Mouse (Mus musculus): Measurements from ENCODE around the gene Bmpr1a. TPM values are rescaled to one million over a fixed set of nuclear protein-coding genes. Genes with fewer than 3 reads are reported as not detected.

The Bmpr1a gene
- polyA plus RNA-seq, 1 experiment from 2014 or later = 25.5 TPM

DNA sequence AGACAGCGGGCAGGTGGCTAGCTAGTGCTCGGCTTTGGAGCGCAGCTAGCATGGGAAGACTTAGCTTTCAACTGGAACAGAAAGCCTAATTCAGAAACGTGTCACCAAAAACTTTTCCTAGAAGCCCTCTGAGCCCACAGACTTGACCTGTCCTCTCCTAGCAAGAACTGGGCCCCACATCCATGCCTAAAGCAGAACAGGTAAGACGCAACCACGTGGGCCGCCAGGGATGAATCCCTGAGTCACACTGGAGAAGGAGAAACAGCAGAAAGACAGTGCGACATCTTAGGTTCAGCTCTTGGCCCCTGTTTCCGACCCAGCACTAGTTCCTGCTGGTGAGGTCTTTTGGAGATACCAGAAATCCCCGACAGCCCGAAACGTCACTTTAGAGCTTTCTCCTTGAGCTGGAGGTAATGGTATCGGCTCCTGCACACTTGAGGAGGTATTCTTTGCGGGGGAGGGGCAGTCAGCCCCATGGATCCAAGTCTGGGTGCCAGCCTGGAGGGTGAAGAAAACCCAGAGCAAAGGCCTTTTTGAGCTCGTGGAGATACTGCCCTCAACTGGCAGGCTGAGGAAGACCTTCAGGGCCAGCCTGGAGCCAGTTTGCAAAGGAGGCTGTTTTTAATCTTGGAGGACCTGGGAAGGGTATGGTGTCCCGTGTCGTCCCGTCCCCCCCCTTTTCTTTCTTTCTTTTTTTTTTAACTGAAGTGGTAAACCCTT lies 140.3 kb downstream of the Bmpr1a start:
- Histone ChIP-seq H3K27ac (no peak overlapping the region), H3K9me3 (replicated peaks) (no peaks in the 10 kb centered on the region), H3K4me3 (peak overlapping the region; percentile 46), H3K4me2 (peak overlapping the region; percentile 86), H3K4me1 (peaks cover 15% of the 10 kb centered on the region), H3K27me3 (peaks cover 5% of the 10 kb centered on the region; the same call in 1 of the 2 replicates), H3K9ac (peak overlapping the region; percentile 66; the same call in 1 of the 2 replicates), H3K36me3 (ENCODE audit: poor library complexity, severe bottlenecking) (no peaks in the 10 kb centered on the region)
- WGBS = 31% methylated on average over 18 of the region's 18 CpGs
- ATAC-seq = peak; percentile 75

DNA sequence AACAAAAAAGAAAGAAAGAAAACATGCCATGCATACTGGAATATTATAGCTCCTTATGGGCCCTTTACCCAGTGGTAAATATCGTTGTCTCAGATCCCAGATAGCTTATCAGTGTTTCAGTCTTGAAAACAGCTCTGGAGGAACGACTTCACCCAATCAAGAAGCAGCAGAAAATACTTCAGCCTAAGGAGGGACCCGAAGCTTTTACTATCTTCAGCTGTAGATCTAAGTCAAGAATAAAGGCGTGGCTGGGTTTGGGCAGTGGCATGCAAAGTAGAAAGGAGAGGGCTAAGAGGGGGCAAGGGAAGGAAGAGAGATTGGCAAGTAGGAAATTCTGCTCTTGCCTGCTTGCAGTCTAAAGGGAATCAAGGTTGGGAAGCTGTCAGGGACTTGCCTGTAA lies 141.0 kb downstream of the Bmpr1a start:
- 88% methylated on average over 4 of the region's 4 CpGs for WGBS
- Histone ChIP-seq H3K4me3 (no peak overlapping the region), H3K9me3 (replicated peaks) (no peaks in the 10 kb centered on the region), H3K27ac (no peak overlapping the region), H3K4me1 (peaks cover 15% of the 10 kb centered on the region), H3K27me3 (peaks cover 5% of the 10 kb centered on the region; the same call in 1 of the 2 replicates), H3K9ac (no peak overlapping the region), H3K36me3 (ENCODE audit: poor library complexity, severe bottlenecking) (no peaks in the 10 kb centered on the region), H3K4me2 (no peak overlapping the region)
- no peak for ATAC-seq

Other genes starting within 250 kb of the Bmpr1a start
- 9.9 and 10.2 TPM in 2 replicates for gene Shld2, start 192.8 kb downstream of the Bmpr1a start, polyA plus RNA-seq (2015; fragmentation: Nextera tagmentation; extraction: Ambion mirVana)
- 68.7 and 73.5 TPM in 2 replicates for gene Glud1, start 192.6 kb downstream of the Bmpr1a start, polyA plus RNA-seq (2015; fragmentation: Nextera tagmentation; extraction: Ambion mirVana)
- not detected in 2 replicates for gene Fam25c, start 147.9 kb downstream of the Bmpr1a start, polyA plus RNA-seq (2015; fragmentation: Nextera tagmentation; extraction: Ambion mirVana)
- gene Sncg, start 128.6 kb downstream of the Bmpr1a start, polyA plus RNA-seq (2015; fragmentation: Nextera tagmentation; extraction: Ambion mirVana) = 3.8 and 4.5 TPM in 2 replicates
- gene Mmrn2, start 127.9 kb downstream of the Bmpr1a start, polyA plus RNA-seq (2015; fragmentation: Nextera tagmentation; extraction: Ambion mirVana) = 5.1 and 5.3 TPM in 2 replicates
- not detected in 2 replicates for gene 9230112D13Rik, start 19.5 kb upstream of the Bmpr1a start, polyA plus RNA-seq (2015; fragmentation: Nextera tagmentation; extraction: Ambion mirVana)
- gene Ldb3, start 85.3 kb upstream of the Bmpr1a start, polyA plus RNA-seq (2015; fragmentation: Nextera tagmentation; extraction: Ambion mirVana) = 0.32 and 0.34 TPM in 2 replicates
- 0.16 TPM in 1 of 2 replicates, not detected in the other for gene Opn4, start 96.8 kb upstream of the Bmpr1a start, polyA plus RNA-seq (2015; fragmentation: Nextera tagmentation; extraction: Ambion mirVana)
- 25.1 and 26.6 TPM in 2 replicates for gene Wapl, start 170.6 kb upstream of the Bmpr1a start, polyA plus RNA-seq (2015; fragmentation: Nextera tagmentation; extraction: Ambion mirVana)